Mouse (Mus musculus): ENCODE data around the gene Vps41.

DNA sequence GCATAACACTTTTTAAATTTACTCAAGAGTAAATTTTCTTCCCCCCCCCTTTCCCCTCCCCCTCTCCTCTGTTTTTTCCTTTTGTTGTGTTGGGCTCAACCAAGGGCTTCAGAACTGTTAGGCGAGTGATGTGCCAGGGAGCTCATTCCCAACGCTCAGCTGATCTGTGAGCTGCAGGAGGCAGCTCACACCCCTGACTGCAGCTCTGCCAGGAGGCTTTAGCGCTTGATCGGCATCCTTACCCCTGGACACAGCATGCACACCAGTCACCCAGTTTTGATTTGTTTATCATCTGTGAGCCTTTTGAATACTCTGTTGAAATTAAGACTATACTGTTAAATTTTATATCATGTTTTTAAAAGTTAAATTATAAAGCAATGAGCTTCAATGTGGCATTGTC lies 123.3 kb downstream of the Vps41 start:
- no peak for TF ChIP-seq CTCF (IDR thresholded peaks at IDR 0.05; ENCODE audit: borderline replicate concordance, extremely low read depth, insufficient read depth, insufficient read length)
- no peak for TF ChIP-seq POLR2A (IDR thresholded peaks at IDR 0.05; ENCODE audit: borderline replicate concordance, extremely low read depth, insufficient read depth, insufficient read length, poor library complexity, severe bottlenecking)

Measured in brain, embryonic 14.5 days (tissue).